Mouse (Mus musculus): ENCODE measurements around the gene Gm20388. TPM values are rescaled to one million over a fixed set of nuclear protein-coding genes. Genes with fewer than 3 reads are reported as not detected.
"Not testable (repeated sequence)": the region's sequence is repeated elsewhere in the genome, so short reads cannot be mapped to it uniquely, and the experiment has no call there.

Gene Gm20388
- total RNA-seq, 1 experiment from 2014 or later = 3.6 TPM

DNA sequence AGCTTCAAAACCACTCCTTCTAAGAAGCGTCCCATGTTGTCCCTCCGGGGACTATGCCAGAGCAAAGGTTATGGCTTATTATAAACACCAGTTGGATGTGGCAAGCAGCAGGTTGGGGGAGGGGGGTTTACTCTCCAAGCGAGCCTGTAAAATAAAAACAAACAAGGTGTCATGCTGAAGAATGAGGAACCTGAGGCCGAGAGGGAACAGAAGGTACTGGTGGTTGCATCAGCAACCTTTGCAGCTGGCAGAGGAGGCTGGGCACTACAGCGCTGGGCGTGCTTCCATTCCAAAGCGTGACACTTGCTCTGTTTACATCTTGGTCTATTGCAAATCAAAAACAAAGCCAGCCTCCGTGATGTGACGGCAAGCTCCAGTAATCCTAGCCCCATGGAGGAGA is 1669.8 kb downstream of the Gm20388 start:
- DNase-seq = no peak

DNA sequence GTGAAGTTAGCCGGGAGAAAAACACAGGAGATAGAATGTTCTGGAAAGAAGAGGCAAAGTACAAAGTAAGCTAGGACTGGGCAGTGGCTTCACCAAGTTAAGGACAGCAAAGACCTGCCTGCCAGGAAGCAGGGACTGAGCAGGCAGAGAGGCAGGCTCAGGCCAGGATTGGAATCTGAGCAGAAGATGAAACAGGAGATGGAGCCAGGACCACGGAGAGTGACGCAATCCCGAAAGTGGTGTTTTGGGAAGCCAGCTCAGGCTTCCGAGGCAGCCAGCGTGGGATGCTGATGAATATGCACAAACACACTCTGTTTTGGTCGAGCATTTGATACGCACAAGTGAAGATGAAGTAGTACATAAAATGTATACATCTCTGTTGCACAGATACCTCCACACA is 1673.0 kb downstream of the Gm20388 start:
- DNase-seq = no peak

DNA sequence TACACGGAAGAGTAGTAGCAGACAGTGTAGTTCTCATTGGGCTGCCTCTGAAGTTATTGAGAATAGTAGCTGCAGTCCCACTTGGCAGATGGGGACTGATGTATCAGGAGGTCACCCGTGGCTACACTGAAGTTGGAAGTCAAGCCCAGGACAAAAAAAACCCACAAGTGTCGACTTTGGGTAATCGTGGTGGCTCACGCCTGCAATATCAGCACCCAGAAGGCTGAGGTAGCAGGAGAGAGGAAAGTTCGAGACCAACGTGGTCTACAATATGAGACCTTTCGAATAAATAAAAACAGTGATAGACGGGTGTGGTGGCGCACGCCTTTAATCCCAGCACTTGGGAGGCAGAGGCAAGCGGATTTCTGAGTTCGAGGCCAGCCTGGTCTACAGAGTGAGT is 1674.1 kb downstream of the Gm20388 start:
- DNase-seq = no peak

DNA sequence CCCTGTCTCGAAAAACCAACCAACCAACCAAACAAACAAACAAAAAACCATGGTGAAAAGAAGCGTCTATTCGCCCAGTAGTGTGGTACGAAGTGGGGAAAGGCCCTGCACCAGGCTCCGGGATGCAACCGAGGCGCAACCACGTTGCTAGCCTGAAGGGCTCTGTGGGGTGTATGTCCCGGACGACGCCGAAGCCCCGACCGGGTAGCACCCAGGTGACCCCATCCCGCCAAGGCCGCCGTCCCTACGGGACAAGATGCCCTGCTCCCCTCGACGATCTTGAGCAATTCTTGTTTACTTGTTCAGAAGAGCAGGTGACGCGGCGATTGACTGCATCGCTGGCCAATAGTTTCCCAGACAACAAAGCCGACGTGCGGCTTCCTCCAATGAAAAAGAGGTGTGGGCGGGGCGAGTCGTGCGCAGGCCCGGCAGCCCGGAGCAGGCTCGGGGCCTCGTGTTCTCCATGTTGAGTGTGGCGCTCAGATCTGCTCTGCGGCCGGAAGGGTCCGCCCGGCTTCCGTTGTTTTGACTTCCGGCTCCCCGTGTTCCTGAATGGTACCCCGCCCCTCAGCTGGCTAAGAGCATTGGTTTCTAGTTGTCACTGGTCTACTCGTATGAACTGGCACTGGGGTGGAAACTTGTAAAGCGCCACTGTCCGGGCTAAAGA is 1674.7 kb downstream of the Gm20388 start:
- peak; percentile 99 for DNase-seq

DNA sequence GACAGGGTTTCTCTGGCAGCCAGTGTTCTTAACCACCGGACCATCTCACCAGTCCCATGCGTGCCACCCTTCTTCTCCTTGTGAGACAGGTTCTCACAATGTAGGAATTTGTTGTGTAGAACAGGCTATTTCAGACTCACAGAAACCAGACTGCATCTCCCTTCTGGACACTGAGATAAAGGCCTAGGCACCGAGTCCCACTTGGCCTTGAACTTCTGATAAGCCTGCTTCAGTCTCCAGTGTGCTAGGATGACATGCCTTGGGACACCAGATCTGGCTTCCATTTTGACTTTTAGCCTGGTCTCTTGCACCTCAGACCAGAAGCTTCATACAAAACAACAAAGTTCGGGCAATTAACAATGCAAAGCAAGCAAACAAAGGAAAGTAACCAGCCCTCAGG is 1678.1 kb downstream of the Gm20388 start:
- DNase-seq = no peak

DNA sequence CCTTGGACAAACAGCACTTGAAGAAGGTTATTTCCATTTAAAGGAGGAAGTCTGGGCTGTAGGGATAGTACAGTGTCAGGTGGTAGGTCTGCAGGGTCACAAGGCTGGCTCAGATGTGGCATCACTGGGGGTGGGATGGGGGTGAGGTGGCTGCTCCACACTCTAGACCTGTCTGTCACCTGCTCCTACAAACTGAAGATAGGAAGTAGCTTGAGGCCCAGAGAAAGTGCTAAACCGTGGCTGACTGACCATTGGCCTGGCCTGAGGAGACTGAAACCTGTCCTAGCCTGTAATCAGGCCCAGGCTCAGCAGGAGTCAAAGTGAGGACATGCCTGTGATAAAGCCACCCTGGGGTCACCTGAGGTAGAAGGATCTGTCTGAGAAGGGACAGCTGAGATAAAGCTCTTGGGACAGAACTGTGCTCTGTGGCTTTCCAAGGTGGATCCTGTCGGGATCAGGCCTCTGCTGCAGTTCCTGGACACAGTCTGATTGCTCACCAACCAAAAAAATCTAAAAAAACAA is 1678.6 kb downstream of the Gm20388 start:
- DNase-seq = no peak

DNA sequence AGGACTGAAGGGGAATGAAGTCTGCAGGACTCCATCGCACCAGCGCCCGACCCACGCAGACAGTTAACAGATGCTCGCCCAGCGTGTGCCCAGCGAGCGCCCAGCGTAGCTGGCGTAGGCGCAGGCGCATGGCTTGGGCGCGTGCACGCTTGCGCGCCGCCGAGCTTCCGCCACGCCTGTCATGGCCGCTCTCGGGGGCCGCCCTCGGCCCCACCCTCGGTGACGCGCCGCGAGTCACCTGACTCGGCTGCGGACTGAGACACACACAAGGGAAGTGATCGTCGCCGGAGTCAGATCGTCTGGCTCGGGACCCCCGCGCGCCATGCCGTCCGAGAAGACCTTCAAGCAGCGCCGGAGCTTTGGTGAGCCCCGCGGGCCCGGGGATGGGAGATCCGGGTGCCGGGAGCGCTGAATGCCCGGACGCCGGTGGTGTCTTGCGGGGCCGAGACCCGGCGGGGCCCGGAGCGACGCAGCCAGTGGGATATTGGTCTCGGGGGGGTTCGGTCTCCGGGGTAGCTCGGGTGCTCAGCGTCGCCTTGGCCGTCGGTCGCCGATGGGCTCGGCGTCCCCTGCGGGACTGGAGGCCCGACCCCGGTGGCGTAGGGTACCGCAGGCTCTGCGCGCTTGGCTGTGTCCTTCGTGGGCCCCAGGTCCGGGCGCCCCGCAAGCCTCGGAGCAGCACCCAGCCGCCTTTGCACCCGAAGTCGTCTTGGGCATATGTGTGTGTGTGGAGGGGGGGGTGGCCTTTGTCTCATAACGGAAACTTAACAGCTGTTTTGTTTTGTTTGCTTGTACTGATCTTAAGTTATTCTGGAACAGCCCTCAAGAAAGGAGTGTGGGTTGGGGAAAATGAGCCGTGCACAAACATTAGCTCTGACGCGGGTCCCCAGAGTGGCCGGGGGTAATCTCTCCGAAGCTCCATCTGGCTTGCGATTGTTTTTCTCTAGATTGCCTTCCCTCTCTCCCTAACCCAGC is 1679.8 kb downstream of the Gm20388 start, which contains the start of gene Map1lc3b:
Gene Map1lc3b (plus strand): TSS at position 159 of the 975 bp plus-strand sequence.
- DNase-seq = peak; percentile 96

DNA sequence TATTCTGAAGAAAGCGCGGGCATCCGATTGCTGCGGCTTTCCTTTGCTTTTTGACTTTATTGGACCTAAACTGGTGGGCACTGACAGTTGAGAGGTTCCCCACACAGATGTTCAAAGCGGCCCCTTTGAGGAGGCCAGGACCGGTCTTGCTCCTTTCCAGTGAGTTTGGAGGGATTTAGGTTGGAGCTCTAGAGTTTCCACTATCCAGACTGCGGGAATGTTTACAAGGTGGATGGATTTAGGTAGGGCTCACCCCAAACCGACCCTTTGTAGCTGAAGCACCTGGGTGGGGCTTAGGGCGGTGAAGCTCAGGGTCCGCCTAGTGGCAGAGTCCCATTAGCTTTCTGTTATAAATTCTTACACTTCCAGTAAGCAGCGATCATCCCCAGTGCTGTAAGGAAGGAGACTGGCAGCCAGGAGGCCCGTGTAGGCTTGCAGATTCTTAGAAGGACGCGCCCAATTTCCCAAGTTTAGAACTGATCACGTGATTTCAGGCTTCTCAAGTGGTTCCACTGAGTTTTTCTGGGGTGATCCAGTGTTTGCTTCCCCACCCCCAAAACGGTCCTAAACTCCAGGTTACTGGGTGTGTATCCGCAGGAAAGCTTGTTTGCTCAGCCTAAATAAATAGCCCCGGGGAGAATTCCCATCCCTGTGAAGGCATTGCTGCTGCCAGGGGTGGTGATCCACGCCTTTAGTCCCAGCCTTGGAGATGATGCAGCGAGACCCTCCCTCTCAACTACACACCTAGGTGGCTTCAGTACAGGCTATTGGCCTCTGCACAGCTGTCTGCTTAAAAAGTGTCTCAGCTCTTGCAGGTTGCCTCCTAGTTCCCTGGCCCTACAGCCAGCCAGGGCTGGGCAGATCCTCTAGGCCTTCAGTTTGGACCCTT is 1680.8 kb downstream of the Gm20388 start:
- no peak for DNase-seq

DNA sequence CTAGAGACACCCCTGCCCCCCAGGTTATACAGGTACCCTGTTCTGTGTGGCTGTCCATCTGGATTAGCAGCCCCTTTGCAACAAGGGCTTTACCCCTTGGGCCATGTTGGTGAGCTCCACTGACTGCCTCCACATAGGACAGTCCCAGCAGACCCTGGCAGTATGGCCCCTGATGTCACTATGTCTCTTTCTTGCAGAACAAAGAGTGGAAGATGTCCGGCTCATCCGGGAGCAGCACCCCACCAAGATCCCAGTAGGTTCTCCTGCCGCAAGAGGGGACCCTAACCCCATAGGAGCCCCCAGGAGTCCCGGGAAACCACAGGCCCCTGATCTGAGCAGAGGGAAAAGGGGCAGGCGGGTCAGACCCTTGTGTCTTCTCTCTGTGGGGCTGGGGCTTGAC is 1682.7 kb downstream of the Gm20388 start:
- DNase-seq = no peak

DNA sequence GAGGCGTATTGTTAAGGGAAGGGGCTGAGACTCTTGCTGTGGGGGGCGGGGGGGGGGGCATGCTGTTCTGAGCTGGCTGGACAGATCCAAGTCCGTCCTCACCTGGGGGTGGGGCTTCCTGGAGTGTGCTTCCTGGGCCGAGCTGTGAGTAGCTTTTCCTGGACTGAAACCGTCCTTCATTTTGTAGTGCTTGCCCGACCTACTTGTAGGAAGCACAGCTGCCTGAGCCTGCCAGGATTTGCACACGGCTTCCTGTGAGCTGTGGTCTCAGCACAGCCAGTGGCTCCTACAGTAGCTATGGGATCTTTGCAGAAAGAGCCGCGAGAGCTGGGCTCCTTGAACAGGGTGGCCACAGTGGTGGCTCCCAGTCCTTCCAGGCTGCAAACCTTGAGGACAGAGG is 1683.3 kb downstream of the Gm20388 start:
- DNase-seq = no peak

DNA sequence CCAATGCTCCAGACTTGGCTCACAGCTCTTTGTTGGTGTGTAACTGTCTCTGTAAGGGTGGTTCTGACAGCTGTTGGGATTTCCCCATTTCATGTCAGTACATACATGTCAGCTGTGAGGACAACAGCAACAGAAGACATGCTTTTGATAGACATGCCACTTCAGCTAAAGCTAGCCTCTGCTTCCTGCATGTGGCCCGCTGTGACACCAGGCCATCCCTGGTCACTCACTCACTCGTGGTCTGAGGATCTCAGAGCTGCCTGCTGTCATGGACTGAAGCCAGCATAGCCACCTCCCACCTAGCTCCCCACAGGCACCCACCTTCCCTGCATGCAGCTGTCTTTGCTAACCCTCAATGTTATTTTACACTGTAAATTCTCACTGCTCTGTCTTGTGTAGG is 1686.9 kb downstream of the Gm20388 start:
- DNase-seq = not testable (repeated sequence)

DNA sequence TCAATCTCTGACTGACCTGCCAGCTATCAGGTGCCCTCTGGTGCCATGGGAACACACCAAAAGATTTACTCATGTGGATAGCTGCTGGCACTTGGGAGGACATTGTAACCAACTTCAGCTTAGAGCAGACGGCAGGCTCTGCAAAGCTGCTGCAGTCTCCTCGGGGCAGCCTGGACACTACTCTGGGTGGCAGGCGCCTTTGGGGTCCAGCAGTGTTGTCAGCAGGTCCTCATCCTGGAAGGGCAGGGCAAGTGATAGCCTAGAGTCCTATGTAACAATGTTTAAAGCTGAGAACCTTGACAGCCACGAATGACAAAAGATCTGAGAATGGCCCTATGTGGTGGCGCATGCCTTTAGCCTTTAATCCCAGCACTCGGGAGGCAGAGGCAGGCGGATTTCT is 1687.5 kb downstream of the Gm20388 start:
- DNase-seq = no peak

DNA sequence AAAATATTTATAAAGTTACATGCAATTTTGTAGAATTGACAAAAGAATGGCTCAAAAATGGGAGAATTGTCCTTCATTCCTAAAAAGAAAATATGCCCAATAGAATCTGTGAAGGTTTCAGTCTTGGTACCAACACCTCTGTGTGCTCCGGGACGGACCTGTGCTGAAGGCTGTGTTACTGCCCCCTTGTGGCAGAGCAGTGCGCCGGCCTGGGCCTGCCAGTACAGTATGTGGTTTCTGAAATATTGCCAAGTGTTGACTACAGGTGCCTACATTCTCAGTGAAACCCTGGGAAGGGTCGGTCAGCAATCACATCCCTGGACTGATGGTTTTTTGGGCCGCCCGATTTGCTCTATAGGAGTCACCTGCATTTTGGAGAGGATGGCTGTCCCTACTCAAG is 1688.3 kb downstream of the Gm20388 start:
- peak; percentile 85 for DNase-seq

DNA sequence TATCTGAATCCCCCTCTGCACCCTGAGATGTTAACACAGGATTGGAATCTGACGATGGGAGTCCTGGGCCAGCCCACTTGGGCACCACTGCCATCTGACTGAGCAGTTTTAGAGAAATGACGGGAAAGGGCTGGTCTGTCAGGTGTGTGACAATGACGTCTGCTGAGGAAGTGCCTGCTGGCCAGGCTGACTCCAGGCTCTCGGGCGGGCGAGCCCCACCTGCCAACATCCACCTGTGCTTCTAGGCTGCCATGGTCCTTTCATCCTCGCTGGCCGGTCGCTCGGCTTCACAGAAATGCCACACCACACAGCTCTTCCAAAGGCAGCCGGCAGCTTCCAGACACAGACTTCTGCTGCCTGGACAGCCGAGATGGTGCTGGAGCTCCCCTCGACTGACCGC is 1689.2 kb downstream of the Gm20388 start:
- DNase-seq = no peak

DNA sequence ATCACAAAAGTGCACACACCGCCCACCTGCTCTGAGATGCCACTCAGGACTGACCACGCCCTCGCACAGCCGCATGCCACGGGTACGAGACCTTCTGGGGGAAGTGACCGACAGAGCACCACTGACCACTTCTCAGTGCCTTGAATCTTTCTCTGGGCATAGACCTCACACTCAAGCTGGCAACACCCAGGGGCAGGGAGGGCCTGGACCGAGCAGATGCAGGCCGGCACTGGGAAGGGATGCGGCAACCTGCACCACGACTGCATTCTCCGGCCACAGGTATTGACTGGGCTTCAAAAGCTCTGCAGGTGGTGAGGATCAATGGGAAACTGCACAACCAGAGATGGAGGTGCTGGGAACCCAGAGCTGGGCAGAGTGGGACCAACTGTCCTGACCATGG is 1691.8 kb downstream of the Gm20388 start:
- DNase-seq = no peak

DNA sequence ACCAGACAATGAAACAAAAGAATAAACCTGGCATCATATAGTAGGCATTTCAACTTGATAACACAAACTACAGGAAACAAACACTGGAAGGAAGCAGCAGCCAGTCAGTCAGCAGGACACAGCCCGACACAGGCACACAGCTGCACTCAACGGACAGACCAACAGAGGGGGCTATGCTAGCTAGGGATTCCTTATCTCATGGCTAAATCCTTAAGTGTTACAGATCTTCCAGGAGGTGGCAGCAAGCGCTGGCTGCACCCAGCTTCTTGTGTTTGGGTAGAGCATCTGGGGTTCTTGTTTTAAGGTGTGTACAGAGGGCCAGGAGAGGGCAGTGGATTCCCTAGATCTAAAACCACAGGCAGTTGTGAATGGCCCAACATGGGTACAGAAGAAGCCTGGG is 1692.2 kb downstream of the Gm20388 start:
- DNase-seq = peak; percentile 65

DNA sequence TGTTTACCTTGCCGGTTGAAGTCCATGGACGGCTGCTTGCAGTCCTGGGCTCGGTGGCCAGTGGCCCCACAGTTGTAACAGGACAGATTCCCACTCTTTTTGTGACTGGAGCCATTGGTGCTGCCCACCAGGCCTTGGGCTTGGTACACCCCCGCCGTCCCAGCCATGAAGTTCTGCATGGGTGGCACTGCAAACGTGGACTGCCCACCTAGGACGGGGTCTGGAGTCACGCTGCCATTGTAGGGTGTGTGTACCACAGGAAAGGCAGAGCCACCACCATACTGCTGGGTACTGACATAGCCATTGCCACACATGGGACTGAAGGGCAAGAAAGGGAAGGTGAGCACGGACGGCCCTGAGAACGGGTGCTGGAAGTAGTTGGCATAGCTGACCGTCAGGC is 1693.2 kb downstream of the Gm20388 start:
- no peak for DNase-seq

DNA sequence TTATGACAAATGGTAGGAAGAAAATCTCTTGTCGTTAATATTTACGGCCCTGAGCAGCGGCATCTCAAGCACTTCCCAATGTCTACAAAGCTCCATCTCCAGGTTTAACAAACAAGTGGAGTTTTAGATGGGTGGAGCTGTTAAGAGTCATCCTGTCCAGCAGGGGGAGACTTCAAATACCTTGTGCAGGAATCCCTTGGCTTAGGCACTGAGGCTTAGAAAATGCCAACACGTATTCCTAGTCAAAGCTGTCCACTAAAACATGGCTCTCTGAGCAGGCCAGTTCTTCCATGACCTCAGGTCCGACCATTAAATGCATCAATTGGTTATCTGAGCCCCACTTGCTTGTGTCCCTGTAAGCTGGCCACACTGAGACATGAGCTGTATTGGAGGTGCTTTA is 1697.0 kb downstream of the Gm20388 start:
- no peak for DNase-seq

DNA sequence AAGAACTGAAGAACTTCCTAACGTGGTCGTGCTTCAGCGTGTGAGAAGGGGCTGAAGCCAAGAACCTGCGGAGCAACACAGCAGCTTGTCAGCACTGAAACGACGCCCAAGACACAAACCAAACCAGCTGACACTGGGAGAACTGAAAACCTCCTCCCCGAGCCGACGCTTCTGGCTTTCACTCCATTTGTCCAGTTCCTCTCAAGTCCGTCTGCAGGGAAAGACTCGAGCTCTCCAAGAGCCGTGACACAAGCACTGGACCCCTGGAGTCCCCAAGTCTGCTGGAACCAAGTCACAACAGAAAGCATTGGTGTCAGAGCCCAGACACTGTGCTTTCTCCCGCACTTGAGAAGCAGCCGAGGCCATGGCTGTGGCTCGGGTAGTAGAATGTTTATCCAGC is 1698.6 kb downstream of the Gm20388 start:
- DNase-seq = no peak

DNA sequence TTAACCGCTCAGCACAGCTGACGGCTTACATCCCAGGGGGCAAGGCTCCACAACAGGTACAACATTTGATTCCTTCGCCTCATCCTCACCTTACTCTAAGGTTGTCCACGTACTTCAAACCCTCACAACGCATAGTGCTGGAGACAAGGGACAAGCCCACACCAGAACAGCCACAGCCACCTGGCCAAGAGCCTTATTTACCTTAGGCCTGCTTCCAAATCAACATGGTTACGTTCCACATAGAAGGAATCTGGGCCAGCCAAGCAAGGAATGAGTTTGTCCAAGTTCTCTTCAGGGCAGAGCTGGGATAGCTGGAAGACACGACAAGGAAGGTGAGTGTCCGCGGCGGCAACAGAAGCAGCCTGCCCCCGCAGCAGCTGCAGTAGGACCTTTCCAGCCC is 1699.3 kb downstream of the Gm20388 start:
- no peak for DNase-seq

DNA sequence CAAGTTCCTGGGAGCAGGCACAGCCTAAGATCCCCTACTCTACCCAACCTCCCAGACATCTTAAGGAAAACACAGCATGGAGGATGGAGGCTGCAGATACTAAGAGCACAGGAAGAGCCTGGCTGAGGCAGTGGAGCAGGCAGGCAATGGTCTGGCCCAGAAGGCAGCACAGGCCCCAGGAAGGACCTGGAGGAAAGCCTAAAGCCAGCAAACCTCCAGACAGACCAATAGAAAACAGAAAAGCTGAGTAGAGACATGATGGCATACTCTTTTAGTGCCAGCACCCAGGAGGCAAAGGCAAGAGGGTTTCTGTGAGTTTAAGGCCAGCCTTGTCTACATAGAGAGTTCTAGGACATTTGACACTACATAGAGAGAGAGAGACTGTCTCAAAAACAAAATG is 1702.8 kb downstream of the Gm20388 start:
- no peak for DNase-seq

DNA sequence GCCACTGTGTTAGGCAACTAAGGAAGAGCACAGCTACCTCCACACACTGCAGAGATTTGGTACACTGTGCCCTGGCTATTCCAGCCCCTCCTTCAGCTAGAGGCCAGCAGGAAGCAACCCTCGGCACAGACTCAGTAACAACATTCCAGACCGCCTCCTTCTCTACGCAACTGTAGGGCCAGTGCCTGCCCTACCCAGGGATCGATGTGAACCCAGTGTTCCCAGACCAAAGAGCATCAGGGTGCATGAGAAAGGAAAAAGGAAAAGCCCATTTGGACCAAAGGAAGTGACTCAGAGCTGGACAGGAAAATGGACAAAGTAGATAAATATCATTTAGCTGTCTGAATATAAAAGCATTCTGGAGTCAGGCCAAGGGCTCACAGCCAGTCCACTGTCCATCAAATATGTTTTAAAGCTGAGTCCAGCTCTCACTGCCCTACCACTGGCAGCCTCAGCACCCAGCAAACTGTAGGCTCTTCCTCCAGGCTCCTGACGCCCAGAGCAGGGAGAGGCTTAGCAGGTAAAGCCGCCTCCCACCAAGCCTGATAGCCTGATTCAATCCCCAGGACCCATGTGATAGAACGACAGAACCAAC is 1708.9 kb downstream of the Gm20388 start:
- DNase-seq = peak; percentile 56
